ENCODE assay signal across 11 mouse cellular contexts in genomic region chr2:125765029-125765428, GRCm38 (mm10). TPM values are rescaled to one million over a fixed set of nuclear protein-coding genes. Genes with fewer than 3 reads are reported as not detected.
DNase-seq lines count a peak whose midpoint lies in the region; ATAC-seq and TF ChIP-seq lines count a peak whose summit lies in the region.
"Had no signal": no experiment of that assay in that cellular context is flagged by ENCODE, and none has a peak within 500 bp of the region (broad histone marks: within the 10 kb centered on the region; RNA-seq: fewer than 3 reads in every experiment).

No protein-coding gene starts in this region.

- H3K4me1 ChIP-seq in heart, postnatal 0 days (ENCODE audit: control insufficient read depth, insufficient read depth) = no peaks in the 10 kb centered on the region
- H3K4me1 ChIP-seq in neural tube, embryonic 14.5 days (ENCODE audit: control insufficient read depth, insufficient read depth, low read length) = no peaks in the 10 kb centered on the region
- no peaks in the 10 kb centered on the region for H3K4me1 ChIP-seq in stomach, postnatal 0 days (replicated peaks; ENCODE audit: control insufficient read depth, insufficient read depth)
- H3K4me1 ChIP-seq: embryonic facial prominence, embryonic 13.5 days; heart, embryonic 12.5 days; midbrain, embryonic 15.5 days had no signal

- H3K4me2 ChIP-seq in heart, postnatal 0 days (ENCODE audit: low read depth, low read length) = no peak overlapping the region
- no peak overlapping the region for H3K4me2 ChIP-seq in neural tube, embryonic 14.5 days (ENCODE audit: low read depth, low read length)
- no peak overlapping the region for H3K4me2 ChIP-seq in stomach, postnatal 0 days (replicated peaks; ENCODE audit: low read depth)
- H3K4me2 ChIP-seq: embryonic facial prominence, embryonic 13.5 days; heart, embryonic 12.5 days; midbrain, embryonic 15.5 days had no signal

- no peak for TF ChIP-seq EP300 in heart, postnatal 0 days (IDR thresholded peaks at IDR 0.05; ENCODE audit: low read depth)
- TF ChIP-seq EP300 in stomach, postnatal 0 days (optimal IDR thresholded peaks at IDR 0.05) = no peak

- no peak overlapping the region for H3K4me3 ChIP-seq in heart, postnatal 0 days (ENCODE audit: low read depth, low read length)
- no peak overlapping the region for H3K4me3 ChIP-seq in neural tube, embryonic 14.5 days (ENCODE audit: low read depth, low read length)
- H3K4me3 ChIP-seq in stomach, postnatal 0 days (ENCODE audit: low read depth, low read length) = no peak overlapping the region
- H3K4me3 ChIP-seq: embryonic facial prominence, embryonic 13.5 days; heart, embryonic 12.5 days; midbrain, embryonic 15.5 days had no signal

- no peaks in the 10 kb centered on the region for H3K9me3 ChIP-seq in heart, postnatal 0 days (replicated peaks; ENCODE audit: control insufficient read depth, low read length)
- H3K9me3 ChIP-seq in neural tube, embryonic 14.5 days (ENCODE audit: control insufficient read depth, low read length) = no peaks in the 10 kb centered on the region
- H3K9me3 ChIP-seq in stomach, postnatal 0 days (ENCODE audit: control insufficient read depth, low read length) = no peaks in the 10 kb centered on the region
- H3K9me3 ChIP-seq: embryonic facial prominence, embryonic 13.5 days; heart, embryonic 12.5 days; midbrain, embryonic 15.5 days had no signal

- no peak overlapping the region for H3K27ac ChIP-seq in heart, postnatal 0 days (ENCODE audit: low read depth)
- no peak overlapping the region for H3K27ac ChIP-seq in neural tube, embryonic 14.5 days (ENCODE audit: low read depth, low read length)
- H3K27ac ChIP-seq in stomach, postnatal 0 days (replicated peaks) = no peak overlapping the region
- H3K27ac ChIP-seq: embryonic facial prominence, embryonic 13.5 days; midbrain, embryonic 15.5 days had no signal

- peak; percentile 74; the same call in 1 of the 2 replicates for ATAC-seq in heart, postnatal 0 days (ENCODE audit: insufficient read depth, low read depth)
- ATAC-seq in neural tube, embryonic 14.5 days (ENCODE audit: low read depth) = peak; percentile 60; the same call in 1 of the 2 replicates
- ATAC-seq in stomach, postnatal 0 days (ENCODE audit: low FRiP score, low TSS enrichment) = peak; percentile 74; the same call in 1 of the 2 replicates
- ATAC-seq: midbrain, embryonic 15.5 days had no signal

- H3K9ac ChIP-seq in heart, postnatal 0 days (replicated peaks; ENCODE audit: low read depth, low read length) = no peak overlapping the region
- no peak overlapping the region for H3K9ac ChIP-seq in neural tube, embryonic 14.5 days (replicated peaks; ENCODE audit: low read depth, low read length)
- H3K9ac ChIP-seq in stomach, postnatal 0 days (ENCODE audit: low read length) = no peak overlapping the region
- H3K9ac ChIP-seq: embryonic facial prominence, embryonic 13.5 days; heart, embryonic 12.5 days; midbrain, embryonic 15.5 days had no signal

- peaks cover 76% of the 10 kb centered on the region for H3K36me3 ChIP-seq in heart, postnatal 0 days (replicated peaks; ENCODE audit: control insufficient read depth, insufficient read depth, low read length)
- peaks cover 45% of the 10 kb centered on the region for H3K36me3 ChIP-seq in neural tube, embryonic 14.5 days (ENCODE audit: control insufficient read depth, insufficient read depth, low read length)
- H3K36me3 ChIP-seq in stomach, postnatal 0 days (ENCODE audit: control insufficient read depth, insufficient read depth, low read length) = peaks cover 19% of the 10 kb centered on the region

- no peaks in the 10 kb centered on the region for H3K27me3 ChIP-seq in heart, postnatal 0 days (ENCODE audit: control insufficient read depth, insufficient read depth, low read length)
- H3K27me3 ChIP-seq in neural tube, embryonic 14.5 days (ENCODE audit: control insufficient read depth, insufficient read depth, low read length) = no peaks in the 10 kb centered on the region
- H3K27me3 ChIP-seq in stomach, postnatal 0 days (ENCODE audit: control insufficient read depth, insufficient read depth, low read length) = no peaks in the 10 kb centered on the region
- H3K27me3 ChIP-seq: embryonic facial prominence, embryonic 13.5 days; heart, embryonic 12.5 days; midbrain, embryonic 15.5 days had no signal

- TF ChIP-seq CTCF in heart, postnatal 0 days (IDR thresholded peaks at IDR 0.05; ENCODE audit: low read depth) = peak; percentile 59
- TF ChIP-seq CTCF in stomach, postnatal 0 days (IDR thresholded peaks at IDR 0.05; ENCODE audit: low read depth) = peak; percentile 78

- WGBS in heart, postnatal 0 days = 75% methylated on average over 3 of the region's 3 CpGs
- WGBS in neural tube, embryonic 14.5 days = 85% methylated on average over 3 of the region's 3 CpGs
- 81% methylated on average over 3 of the region's 3 CpGs for WGBS in stomach, postnatal 0 days

- DNase-seq in heart, postnatal 0 days (ENCODE audit: low spot score) = no peak
- no peak for DNase-seq in heart, postnatal 4 days
- no peak for DNase-seq in neural tube, embryonic 10.5 days (ENCODE audit: extremely low spot score, low spot score)
- peak; percentile 15 to 27 for DNase-seq in lung, adult 18-20 months
- peak; percentile 40 for DNase-seq in stomach, postnatal 0 days (ENCODE audit: low spot score)
- DNase-seq in thymus, postnatal 10 days (ENCODE audit: low spot score in 2 of 2) = no peak
- no peak for DNase-seq in thymus, postnatal 14 days

RNA-seq across cellular contexts. Expression of gene Secisbp2l, which starts 17.6 kb away (rescaled TPM):
- total RNA-seq in heart, postnatal 0 days (2014; rRNA removed; ENCODE audit: low replicate concordance) = 15.6 and 44.3 TPM in 2 replicates
- polyA plus RNA-seq in heart, postnatal 0 days (2015; fragmentation: Nextera tagmentation; extraction: Ambion mirVana) = 9.9 and 10.5 TPM in 2 replicates
- 10 to 100 TPM; 38.1 to 38.6 TPM for total RNA-seq in heart, postnatal 4 days (2021)
- polyA plus RNA-seq in neural tube, embryonic 14.5 days (2014; fragmentation: Nextera tagmentation; extraction: Ambion mirVana) = 42.1 and 45.3 TPM in 2 replicates
- polyA plus RNA-seq in stomach, postnatal 0 days (2015; fragmentation: Nextera tagmentation; extraction: Ambion mirVana) = 8.7 and 9.5 TPM in 2 replicates

RNA-seq across cellular contexts. Expression of gene Shc4, which starts 41.1 kb away (rescaled TPM):
- total RNA-seq in heart, postnatal 0 days (2014; rRNA removed; ENCODE audit: low replicate concordance) = 1.2 and 4.4 TPM in 2 replicates
- 0.44 and 0.49 TPM in 2 replicates for polyA plus RNA-seq in heart, postnatal 0 days (2015; fragmentation: Nextera tagmentation; extraction: Ambion mirVana)
- 1 to 10 TPM in 1 of 2 experiments, under 1 TPM in 1; 0.74 to 1.0 TPM for total RNA-seq in heart, postnatal 4 days (2021)
- 3.1 and 4.6 TPM in 2 replicates for polyA plus RNA-seq in neural tube, embryonic 14.5 days (2014; fragmentation: Nextera tagmentation; extraction: Ambion mirVana)
- 1.0 and 1.1 TPM in 2 replicates for polyA plus RNA-seq in stomach, postnatal 0 days (2015; fragmentation: Nextera tagmentation; extraction: Ambion mirVana)

Comparison
In these comparisons a context has a peak if more than half of its experiments do, and no peak if none do; other contexts are left out.
1. DNase-seq: peak in lung, adult 18-20 months (2 of 2) and stomach, postnatal 0 days (single experiment); none in heart, postnatal 0 days (single experiment), heart, postnatal 4 days (single experiment), neural tube, embryonic 10.5 days (single experiment), thymus, postnatal 10 days (0 of 2) and thymus, postnatal 14 days (single experiment).
2. Peak in every context shown above with its lines, with median percentiles within 50 percentile points of each other: ATAC-seq.